Mouse (Mus musculus): Measurements from ENCODE around the gene Xiap. TPM values are rescaled to one million over a fixed set of nuclear protein-coding genes. Genes with fewer than 3 reads are reported as not detected.

Xiap gene
- polyA plus RNA-seq, 1 experiment from 2014 or later = 19.1 TPM

- Histone ChIP-seq H3K4me1 (replicated peaks; ENCODE audit: control insufficient read depth, insufficient read depth, low read length) (no peaks in the 10 kb centered on the region), H3K4me2 (ENCODE audit: low read length) (no peak overlapping the region), H3K9me3 (ENCODE audit: control insufficient read depth, low read length) (no peaks in the 10 kb centered on the region), H3K27ac (ENCODE audit: low read depth) (no peak overlapping the region), H3K36me3 (ENCODE audit: control insufficient read depth, insufficient read depth, low read length) (no peaks in the 10 kb centered on the region), H3K27me3 (replicated peaks; ENCODE audit: control insufficient read depth, insufficient read depth, low read length) (no peaks in the 10 kb centered on the region), H3K4me3 (ENCODE audit: low read depth, low read length) (no peak overlapping the region), H3K9ac (ENCODE audit: low read length) (no peak overlapping the region)
- DNase-seq (ENCODE audit: low spot score) (no peak), ATAC-seq (replicated peaks; ENCODE audit: low FRiP score, low TSS enrichment, low read depth) (no peak)
- WGBS = 86% methylated on average over 6 of the region's 6 CpGs
Measured at GRCm38 (mm10) chrX:42065086-42065485, 5.6 kb downstream of the Xiap start.

GRCm38 (mm10) chrX:42066771-42067170 lies 7.3 kb downstream of the Xiap start:
- Histone ChIP-seq H3K4me1 (replicated peaks; ENCODE audit: control insufficient read depth, insufficient read depth, low read length) (no peaks in the 10 kb centered on the region; the same call in 1 of the 2 replicates), H3K9me3 (ENCODE audit: control insufficient read depth, low read length) (no peaks in the 10 kb centered on the region), H3K9ac (ENCODE audit: low read length) (no peak overlapping the region), H3K4me3 (ENCODE audit: low read depth, low read length) (no peak overlapping the region), H3K27me3 (replicated peaks; ENCODE audit: control insufficient read depth, insufficient read depth, low read length) (no peaks in the 10 kb centered on the region), H3K4me2 (ENCODE audit: low read length) (no peak overlapping the region), H3K27ac (ENCODE audit: low read depth) (no peak overlapping the region), H3K36me3 (ENCODE audit: control insufficient read depth, insufficient read depth, low read length) (no peaks in the 10 kb centered on the region)
- WGBS = 88% methylated on average over 1 of the region's 1 CpGs
- ATAC-seq (replicated peaks; ENCODE audit: low FRiP score, low TSS enrichment, low read depth) (no peak), DNase-seq (ENCODE audit: low spot score) (no peak)

GRCm38 (mm10) chrX:42067791-42068200 lies 8.3 kb downstream of the Xiap start:
- DNase-seq (ENCODE audit: low spot score) (no peak), ATAC-seq (replicated peaks; ENCODE audit: low FRiP score, low TSS enrichment, low read depth) (peak; percentile 74)
- 12% methylated on average over 19 of the region's 27 CpGs for WGBS
- Histone ChIP-seq H3K27me3 (replicated peaks; ENCODE audit: control insufficient read depth, insufficient read depth, low read length) (no peaks in the 10 kb centered on the region), H3K27ac (ENCODE audit: low read depth) (peak overlapping the region; percentile 94), H3K9ac (ENCODE audit: low read length) (peak overlapping the region; percentile 59), H3K9me3 (ENCODE audit: control insufficient read depth, low read length) (no peaks in the 10 kb centered on the region), H3K4me2 (ENCODE audit: low read length) (peak overlapping the region; percentile 43), H3K36me3 (ENCODE audit: control insufficient read depth, insufficient read depth, low read length) (no peaks in the 10 kb centered on the region), H3K4me3 (ENCODE audit: low read depth, low read length) (peak overlapping the region; percentile 39), H3K4me1 (replicated peaks; ENCODE audit: control insufficient read depth, insufficient read depth, low read length) (no peaks in the 10 kb centered on the region; the same call in 1 of the 2 replicates)

GRCm38 (mm10) chrX:42068201-42068874 lies 8.9 kb downstream of the Xiap start:
- WGBS = 11% methylated on average over 30 of the region's 37 CpGs
- Histone ChIP-seq H3K27ac (ENCODE audit: low read depth) (peak overlapping the region; percentile 94), H3K36me3 (ENCODE audit: control insufficient read depth, insufficient read depth, low read length) (no peaks in the 10 kb centered on the region), H3K9ac (ENCODE audit: low read length) (peak overlapping the region; percentile 59), H3K9me3 (ENCODE audit: control insufficient read depth, low read length) (no peaks in the 10 kb centered on the region), H3K4me3 (ENCODE audit: low read depth, low read length) (peak overlapping the region; percentile 39), H3K4me2 (ENCODE audit: low read length) (peak overlapping the region; percentile 52), H3K4me1 (replicated peaks; ENCODE audit: control insufficient read depth, insufficient read depth, low read length) (no peaks in the 10 kb centered on the region; the same call in 1 of the 2 replicates), H3K27me3 (replicated peaks; ENCODE audit: control insufficient read depth, insufficient read depth, low read length) (no peaks in the 10 kb centered on the region)
- peak; percentile 89 for ATAC-seq (replicated peaks; ENCODE audit: low FRiP score, low TSS enrichment, low read depth)
- peak; percentile 85 for DNase-seq (ENCODE audit: low spot score)

- peak overlapping the region; percentile 52 for H3K4me2 ChIP-seq (ENCODE audit: low read length)
- H3K36me3 ChIP-seq (ENCODE audit: control insufficient read depth, insufficient read depth, low read length) = no peaks in the 10 kb centered on the region
- no peaks in the 10 kb centered on the region for H3K27me3 ChIP-seq (replicated peaks; ENCODE audit: control insufficient read depth, insufficient read depth, low read length)
- no peaks in the 10 kb centered on the region for H3K9me3 ChIP-seq (ENCODE audit: control insufficient read depth, low read length)
- WGBS = 10% methylated on average over 3 of the region's 3 CpGs
- DNase-seq (ENCODE audit: low spot score) (no peak), ATAC-seq (replicated peaks; ENCODE audit: low FRiP score, low TSS enrichment, low read depth) (no peak; the same call in 1 of the 2 replicates)
- no peaks in the 10 kb centered on the region; the same call in 1 of the 2 replicates for H3K4me1 ChIP-seq (replicated peaks; ENCODE audit: control insufficient read depth, insufficient read depth, low read length)
- peak overlapping the region; percentile 39 for H3K4me3 ChIP-seq (ENCODE audit: low read depth, low read length)
- peak overlapping the region; percentile 94 for H3K27ac ChIP-seq (ENCODE audit: low read depth)
- peak overlapping the region; percentile 51 for H3K9ac ChIP-seq (ENCODE audit: low read length)
Measured at GRCm38 (mm10) chrX:42068875-42069257, 9.4 kb downstream of the Xiap start.

GRCm38 (mm10) chrX:42087731-42088130 lies 28.3 kb downstream of the Xiap start:
- DNase-seq (ENCODE audit: low spot score) (no peak), ATAC-seq (replicated peaks; ENCODE audit: low FRiP score, low TSS enrichment, low read depth) (no peak)
- Histone ChIP-seq H3K27ac (ENCODE audit: low read depth) (no peak overlapping the region), H3K9me3 (ENCODE audit: control insufficient read depth, low read length) (no peaks in the 10 kb centered on the region), H3K4me1 (replicated peaks; ENCODE audit: control insufficient read depth, insufficient read depth, low read length) (no peaks in the 10 kb centered on the region), H3K4me3 (ENCODE audit: low read depth, low read length) (no peak overlapping the region), H3K9ac (ENCODE audit: low read length) (no peak overlapping the region), H3K36me3 (ENCODE audit: control insufficient read depth, insufficient read depth, low read length) (no peaks in the 10 kb centered on the region), H3K4me2 (ENCODE audit: low read length) (no peak overlapping the region), H3K27me3 (replicated peaks; ENCODE audit: control insufficient read depth, insufficient read depth, low read length) (no peaks in the 10 kb centered on the region)
- WGBS = 61% methylated on average over 8 of the region's 8 CpGs

GRCm38 (mm10) chrX:42088136-42088535 lies 28.7 kb downstream of the Xiap start:
- Histone ChIP-seq H3K36me3 (ENCODE audit: control insufficient read depth, insufficient read depth, low read length) (no peaks in the 10 kb centered on the region), H3K4me3 (ENCODE audit: low read depth, low read length) (no peak overlapping the region), H3K9me3 (ENCODE audit: control insufficient read depth, low read length) (no peaks in the 10 kb centered on the region), H3K9ac (ENCODE audit: low read length) (no peak overlapping the region), H3K27ac (ENCODE audit: low read depth) (no peak overlapping the region), H3K4me2 (ENCODE audit: low read length) (no peak overlapping the region), H3K4me1 (replicated peaks; ENCODE audit: control insufficient read depth, insufficient read depth, low read length) (no peaks in the 10 kb centered on the region), H3K27me3 (replicated peaks; ENCODE audit: control insufficient read depth, insufficient read depth, low read length) (no peaks in the 10 kb centered on the region)
- DNase-seq (ENCODE audit: low spot score) (no peak), ATAC-seq (replicated peaks; ENCODE audit: low FRiP score, low TSS enrichment, low read depth) (no peak)
- whole genome bisulfite sequencing = 73% methylated on average over 5 of the region's 5 CpGs

GRCm38 (mm10) chrX:42107137-42107536 lies 47.7 kb downstream of the Xiap start:
- Histone ChIP-seq H3K27ac (ENCODE audit: low read depth) (no peak overlapping the region), H3K9me3 (ENCODE audit: control insufficient read depth, low read length) (0 out of 2 replicates have a peak, but pooled peaks cover 3% of the 10 kb centered on the region), H3K9ac (ENCODE audit: low read length) (no peak overlapping the region), H3K4me2 (ENCODE audit: low read length) (no peak overlapping the region), H3K36me3 (ENCODE audit: control insufficient read depth, insufficient read depth, low read length) (peaks cover 9% of the 10 kb centered on the region), H3K27me3 (replicated peaks; ENCODE audit: control insufficient read depth, insufficient read depth, low read length) (no peaks in the 10 kb centered on the region), H3K4me1 (replicated peaks; ENCODE audit: control insufficient read depth, insufficient read depth, low read length) (no peaks in the 10 kb centered on the region), H3K4me3 (ENCODE audit: low read depth, low read length) (no peak overlapping the region)
- WGBS = 93% methylated on average over 6 of the region's 6 CpGs
- no peak for ATAC-seq (replicated peaks; ENCODE audit: low FRiP score, low TSS enrichment, low read depth)
- no peak for DNase-seq (ENCODE audit: low spot score)

GRCm38 (mm10) chrX:42110585-42110984 lies 51.1 kb downstream of the Xiap start:
- H3K4me3 ChIP-seq (ENCODE audit: low read depth, low read length) = no peak overlapping the region
- 0 out of 2 replicates have a peak, but pooled peaks cover 3% of the 10 kb centered on the region for H3K9me3 ChIP-seq (ENCODE audit: control insufficient read depth, low read length)
- H3K4me1 ChIP-seq (replicated peaks; ENCODE audit: control insufficient read depth, insufficient read depth, low read length) = no peaks in the 10 kb centered on the region
- 53% methylated on average over 1 of the region's 1 CpGs for WGBS
- H3K27me3 ChIP-seq (replicated peaks; ENCODE audit: control insufficient read depth, insufficient read depth, low read length) = no peaks in the 10 kb centered on the region
- H3K27ac ChIP-seq (ENCODE audit: low read depth) = no peak overlapping the region
- no peak overlapping the region for H3K4me2 ChIP-seq (ENCODE audit: low read length)
- DNase-seq (ENCODE audit: low spot score) (no peak), ATAC-seq (replicated peaks; ENCODE audit: low FRiP score, low TSS enrichment, low read depth) (no peak)
- peaks cover 8% of the 10 kb centered on the region for H3K36me3 ChIP-seq (ENCODE audit: control insufficient read depth, insufficient read depth, low read length)
- H3K9ac ChIP-seq (ENCODE audit: low read length) = no peak overlapping the region

All from intestine, embryonic 14.5 days (tissue).